Mouse (Mus musculus) small intestine, adult 2 months (tissue): ENCODE results near the gene Nkain2. TPM values are rescaled to one million over a fixed set of nuclear protein-coding genes. Genes with fewer than 3 reads are reported as not detected.

Experiments used
- H3K27ac ChIP-seq: fragments of 200-500 bp; 2 replicates; pipeline ENCODE4 v1.5.1; 2012; ENCODE audit warnings: low read depth, low read length, control low read depth, inconsistent platforms; ENCODE audit not compliant: insufficient read depth
- H3K27me3 ChIP-seq: fragments of 200-500 bp; 2 replicates; pipeline ENCODE4 v1.6.1; 2012; ENCODE audit warnings: mild to moderate bottlenecking, moderate library complexity, low read length, inconsistent platforms; ENCODE audit not compliant: control insufficient read depth, insufficient read depth
- H3K36me3 ChIP-seq: fragments of 200-500 bp; 2 replicates; pipeline ENCODE4 v1.6.1; 2012; ENCODE audit warnings: mild to moderate bottlenecking, low read length, control low read depth, inconsistent platforms; ENCODE audit not compliant: control insufficient read depth, insufficient read depth
- H3K4me1 ChIP-seq: fragments of 200-500 bp; 2 replicates; pipeline ENCODE4 v1.6.1; 2012; ENCODE audit warnings: low read length, inconsistent platforms, mixed read lengths; ENCODE audit not compliant: control insufficient read depth, insufficient read depth, insufficient read length
- H3K4me3 ChIP-seq: fragments of 200-500 bp; 2 replicates; pipeline ENCODE4 v1.5.1; 2012; ENCODE audit warnings: low read depth, mild to moderate bottlenecking, control low read depth, inconsistent platforms, low read length, moderate library complexity
- CTCF ChIP-seq: fragments of 200-500 bp; IDR thresholded peaks from 2 replicates; pipeline ENCODE4 v1.5.1; 2012; ENCODE audit warnings: low read depth, mild to moderate bottlenecking, control low read depth, inconsistent platforms, low read length, moderate library complexity, mixed read lengths; ENCODE audit not compliant: insufficient replicate concordance, insufficient read length; ENCODE audit errors: extremely low read depth
- POLR2A ChIP-seq: fragments of 200-500 bp; IDR thresholded peaks from 2 replicates; pipeline ENCODE4 v1.6.1; 2012; ENCODE audit warnings: low read depth, mild to moderate bottlenecking, control low read depth, inconsistent platforms, low read length, moderate library complexity
- WGBS: fragments of 180-500 bp; shearing (Covaris S2); methylation state at CpG from one replicate; pipeline ENCODE4 v1.1.7; 2018; 5-methylcytosine and 5-hydroxymethylcytosine counted together
- polyA plus RNA-seq: library from polyadenylated mRNA; depleted of rRNA; stranded (reverse); fragments of >200 nt; gene quantifications from 2 replicates; pipeline ENCODE4 v1.2.3, GENCODE M21; 2012; rRNA removed

Nkain2 gene
- polyA plus RNA-seq, 1 experiment = not detected

DNA sequence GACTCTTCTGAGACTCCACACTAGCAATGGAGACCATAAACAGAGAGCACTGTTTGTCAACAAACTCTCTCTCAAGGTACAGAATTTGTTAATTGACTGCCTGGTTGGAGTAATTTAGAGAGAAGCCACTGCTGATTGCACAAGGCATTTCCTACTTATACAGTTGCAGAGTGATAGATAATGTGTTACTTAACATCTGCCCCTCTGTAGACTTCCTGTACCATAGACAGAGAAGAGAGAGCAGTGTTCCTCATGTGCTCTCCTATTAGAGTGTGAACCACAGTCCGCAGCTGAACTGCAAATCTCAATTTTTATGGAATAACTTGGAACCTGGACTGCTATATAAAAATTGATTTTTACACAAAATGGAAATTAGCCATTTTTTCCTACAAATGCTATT, 1022.0 kb downstream of the Nkain2 start:
- no peaks in the 10 kb centered on the region for H3K36me3 ChIP-seq
- 84% methylated on average over 1 of the region's 1 CpGs for WGBS
- no peak for TF ChIP-seq CTCF
- H3K4me1 ChIP-seq = no peaks in the 10 kb centered on the region
- H3K4me3 ChIP-seq = no peak overlapping the region
- no peak overlapping the region for H3K27ac ChIP-seq
- no peaks in the 10 kb centered on the region for H3K27me3 ChIP-seq

DNA sequence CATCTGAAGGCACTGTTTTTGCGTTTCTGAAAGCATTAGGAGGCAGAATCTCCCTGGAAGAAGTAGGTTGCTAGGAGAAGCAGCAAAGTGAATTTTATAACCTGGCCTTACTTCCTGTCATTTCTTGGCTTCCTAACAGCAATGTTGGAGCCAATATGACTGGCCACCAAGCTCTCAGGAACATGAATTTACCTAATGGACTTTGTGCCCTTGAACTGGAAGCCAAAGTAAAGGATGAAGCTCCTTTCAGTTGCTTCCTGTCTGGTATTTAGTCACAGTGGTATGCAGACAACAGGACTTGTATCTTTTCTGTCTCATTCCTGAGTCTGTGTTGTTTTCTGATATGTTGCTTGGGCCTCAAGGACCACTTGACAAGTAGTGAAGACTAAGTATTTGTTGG, 1063.2 kb downstream of the Nkain2 start:
- 44% methylated on average over 1 of the region's 1 CpGs for WGBS
- no peaks in the 10 kb centered on the region for H3K27me3 ChIP-seq
- no peaks in the 10 kb centered on the region for H3K36me3 ChIP-seq
- no peaks in the 10 kb centered on the region for H3K4me1 ChIP-seq
- no peak for TF ChIP-seq CTCF
- TF ChIP-seq POLR2A = no peak
- H3K4me3 ChIP-seq = no peak overlapping the region
- no peak overlapping the region for H3K27ac ChIP-seq

DNA sequence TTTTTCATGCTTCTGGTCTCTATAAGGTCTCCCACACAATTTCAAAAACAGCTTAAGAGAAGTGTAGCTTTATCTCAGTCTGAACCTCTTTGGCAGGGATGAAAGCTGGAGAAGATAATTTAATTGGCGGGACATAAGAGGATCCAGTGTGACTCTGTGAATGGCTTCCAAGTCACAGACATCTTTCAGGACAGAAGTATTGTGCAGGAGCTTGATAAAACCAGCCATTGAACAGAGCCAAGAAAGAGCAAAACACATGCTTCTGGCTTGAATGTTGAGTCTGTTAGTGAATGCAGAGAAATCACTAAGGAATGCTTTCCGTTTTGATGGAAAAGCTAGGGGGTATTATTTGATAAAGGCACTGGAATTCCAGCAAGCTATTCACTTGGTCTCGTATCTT, 1077.7 kb downstream of the Nkain2 start:
- no peaks in the 10 kb centered on the region for H3K36me3 ChIP-seq
- no peaks in the 10 kb centered on the region for H3K4me1 ChIP-seq
- no peak overlapping the region for H3K4me3 ChIP-seq
- no peaks in the 10 kb centered on the region for H3K27me3 ChIP-seq
- WGBS = 75% methylated on average over 3 of the region's 3 CpGs
- no peak overlapping the region for H3K27ac ChIP-seq
- no peak for TF ChIP-seq POLR2A
- TF ChIP-seq CTCF = no peak

DNA sequence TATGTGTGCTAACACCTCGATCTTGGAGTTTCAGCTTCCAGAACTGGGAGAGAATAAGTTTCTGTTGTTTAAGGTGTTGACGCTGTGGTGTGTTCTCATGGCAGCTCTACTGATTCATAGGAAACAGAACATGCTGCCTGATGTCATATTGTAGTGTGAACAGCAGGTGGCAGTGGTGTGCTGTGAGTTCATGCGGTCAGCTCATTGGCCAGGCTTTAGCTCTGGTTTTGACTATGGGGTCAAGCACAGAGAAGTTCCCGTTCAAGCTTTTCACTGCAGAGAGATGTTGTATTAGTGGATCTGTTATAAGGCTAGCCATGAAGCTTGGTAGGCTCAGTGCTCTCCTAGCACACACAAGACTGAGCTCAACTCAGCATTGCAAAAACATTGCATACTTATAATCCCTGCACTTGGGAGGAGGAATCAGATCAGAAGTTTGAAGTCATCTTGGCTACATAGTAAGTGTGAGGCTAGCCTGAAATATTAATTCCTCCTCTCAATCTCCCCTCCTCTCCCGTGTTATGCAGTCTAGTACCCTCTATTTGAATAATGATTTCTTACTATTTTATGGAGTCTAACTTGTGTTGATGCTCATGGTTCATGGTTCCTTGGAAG, 1147.7 kb downstream of the Nkain2 start:
- H3K27ac ChIP-seq = no peak overlapping the region
- H3K4me3 ChIP-seq = no peak overlapping the region
- TF ChIP-seq CTCF (peak; percentile 64; the same call in 1 of the 2 replicates), POLR2A (no peak)
- no peaks in the 10 kb centered on the region for H3K27me3 ChIP-seq
- WGBS = 19% methylated on average over 5 of the region's 5 CpGs
- no peaks in the 10 kb centered on the region for H3K36me3 ChIP-seq
- no peaks in the 10 kb centered on the region for H3K4me1 ChIP-seq

DNA sequence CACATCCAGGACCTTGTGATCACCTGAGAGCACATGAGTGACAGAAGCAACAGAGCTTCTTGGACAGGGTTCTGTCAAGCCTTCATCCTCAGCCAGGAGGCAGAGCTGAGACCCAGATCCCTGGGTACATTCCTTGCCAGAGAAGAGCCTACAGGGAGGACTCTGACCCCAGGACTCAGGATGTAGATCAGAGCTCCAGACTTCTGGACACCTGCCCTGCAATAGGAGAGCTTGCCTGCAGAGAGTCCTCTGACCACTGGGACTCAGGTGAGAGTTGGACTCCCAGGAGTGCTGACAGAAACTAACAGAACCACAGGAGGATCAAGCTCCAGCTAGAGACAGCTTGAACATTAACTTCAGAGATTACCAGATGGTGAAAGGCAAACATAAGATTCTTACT, 1162.2 kb downstream of the Nkain2 start:
- Histone ChIP-seq H3K27ac (no peak overlapping the region), H3K4me1 (no peaks in the 10 kb centered on the region), H3K4me3 (no peak overlapping the region), H3K36me3 (no peaks in the 10 kb centered on the region), H3K27me3 (no peaks in the 10 kb centered on the region)
- TF ChIP-seq POLR2A (no peak), CTCF (no peak)

DNA sequence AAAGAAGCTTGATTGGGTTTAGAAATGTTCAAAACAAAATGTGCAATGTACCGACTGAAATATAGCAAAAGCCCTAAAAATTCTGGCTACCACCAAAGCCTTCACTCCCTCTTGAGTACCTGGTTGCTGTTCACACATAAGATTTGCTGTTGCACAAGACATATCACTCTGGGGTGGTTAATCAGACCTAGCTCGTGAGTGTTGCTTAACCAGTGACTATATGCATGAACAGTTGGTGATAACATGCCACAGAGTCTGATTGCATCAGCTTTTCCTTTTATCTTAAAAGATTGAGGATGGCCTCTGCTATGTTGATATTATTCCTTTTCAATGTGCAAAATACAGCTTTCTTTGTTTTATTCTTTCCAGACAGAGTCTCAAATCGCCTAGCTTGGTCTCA, 1243.0 kb downstream of the Nkain2 start:
- Histone ChIP-seq H3K36me3 (no peaks in the 10 kb centered on the region), H3K4me3 (no peak overlapping the region), H3K27me3 (no peaks in the 10 kb centered on the region), H3K4me1 (no peaks in the 10 kb centered on the region), H3K27ac (no peak overlapping the region)
- 66% methylated on average over 3 of the region's 3 CpGs for WGBS
- no peak for TF ChIP-seq POLR2A
- no peak for TF ChIP-seq CTCF

DNA sequence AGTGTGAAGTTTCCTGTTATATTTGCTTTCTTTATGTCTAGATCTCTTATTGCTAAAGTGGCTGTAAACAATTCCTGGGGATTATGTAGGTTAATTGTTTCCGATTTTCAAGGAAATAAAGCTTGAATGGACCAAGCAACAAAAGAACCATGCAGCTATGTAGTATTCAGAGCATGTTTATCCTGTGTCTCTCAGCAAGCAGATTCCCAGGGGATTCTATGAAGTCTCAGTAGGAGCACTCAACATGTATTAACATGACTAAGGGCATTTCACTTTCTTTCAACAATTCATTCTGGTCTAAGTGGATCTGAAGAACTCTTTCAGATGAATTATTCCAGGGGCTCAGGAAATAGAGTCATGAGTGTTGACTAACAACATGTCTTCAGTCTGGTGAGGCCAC, 1244.2 kb downstream of the Nkain2 start:
- Histone ChIP-seq H3K27ac (no peak overlapping the region), H3K27me3 (no peaks in the 10 kb centered on the region), H3K36me3 (no peaks in the 10 kb centered on the region), H3K4me3 (no peak overlapping the region), H3K4me1 (no peaks in the 10 kb centered on the region)
- 70% methylated on average over 1 of the region's 1 CpGs for WGBS
- TF ChIP-seq CTCF (no peak), POLR2A (no peak)

Other genes starting within 250 kb of the Nkain2 start
- gene Trdn, start 190.1 kb upstream of the Nkain2 start, polyA plus RNA-seq = not detected in 2 replicates